Mouse (Mus musculus): Measurements from ENCODE around the gene Dlg5. TPM values are rescaled to one million over a fixed set of nuclear protein-coding genes. Genes with fewer than 3 reads are reported as not detected.

Gene Dlg5
- polyA plus RNA-seq, 1 experiment from 2014 or later: 33.6 TPM

DNA sequence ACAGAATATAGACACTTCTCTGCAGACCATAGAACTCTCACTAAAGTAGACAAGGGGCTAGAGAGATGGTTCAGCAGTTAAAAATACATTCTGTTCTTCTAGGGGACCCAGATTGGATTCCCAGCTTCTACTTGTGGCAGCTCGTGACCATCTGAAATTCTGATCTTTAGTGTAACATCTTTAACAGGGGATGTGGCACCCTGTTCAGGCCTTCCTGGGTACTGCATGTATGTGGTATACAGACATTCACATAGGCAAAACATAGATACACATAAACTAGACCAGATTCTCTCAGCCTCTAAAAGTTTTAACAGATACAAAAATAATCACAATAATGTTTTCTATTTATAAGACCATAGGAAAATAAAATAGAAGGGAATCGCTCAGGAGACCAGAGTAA, 120.7 kb downstream of the Dlg5 start:
- Histone ChIP-seq H3K9me3 (ENCODE audit: control insufficient read depth, low read depth, low read length) (no peaks in the 10 kb centered on the region), H3K9ac (replicated peaks; ENCODE audit: low read depth, low read length) (no peak overlapping the region), H3K27ac (ENCODE audit: low read length) (no peak overlapping the region), H3K4me1 (ENCODE audit: control insufficient read depth, insufficient read depth, low read length) (no peaks in the 10 kb centered on the region), H3K4me2 (replicated peaks; ENCODE audit: low read depth, low read length) (no peak overlapping the region), H3K4me3 (ENCODE audit: low read depth, low read length) (no peak overlapping the region), H3K27me3 (ENCODE audit: control insufficient read depth, insufficient read depth, low read length) (no peaks in the 10 kb centered on the region), H3K36me3 (ENCODE audit: control insufficient read depth, insufficient read depth, low read length) (no peaks in the 10 kb centered on the region)
- ATAC-seq (ENCODE audit: insufficient number of reproducible peaks, insufficient read depth, low FRiP score, low read depth): no peak
- WGBS: 73% methylated on average over 2 of the region's 2 CpGs

GRCm38 (mm10) chr14:24124171-24124570, 121.5 kb downstream of the Dlg5 start:
- Histone ChIP-seq H3K36me3 (ENCODE audit: control insufficient read depth, insufficient read depth, low read length) (no peaks in the 10 kb centered on the region), H3K4me2 (replicated peaks; ENCODE audit: low read depth, low read length) (no peak overlapping the region), H3K4me1 (ENCODE audit: control insufficient read depth, insufficient read depth, low read length) (no peaks in the 10 kb centered on the region), H3K27ac (ENCODE audit: low read length) (no peak overlapping the region), H3K9me3 (ENCODE audit: control insufficient read depth, low read depth, low read length) (no peaks in the 10 kb centered on the region), H3K27me3 (ENCODE audit: control insufficient read depth, insufficient read depth, low read length) (no peaks in the 10 kb centered on the region), H3K9ac (replicated peaks; ENCODE audit: low read depth, low read length) (no peak overlapping the region), H3K4me3 (ENCODE audit: low read depth, low read length) (no peak overlapping the region)
- WGBS: 36% methylated on average over 1 of the region's 1 CpGs
- ATAC-seq (ENCODE audit: insufficient number of reproducible peaks, insufficient read depth, low FRiP score, low read depth): no peak

DNA sequence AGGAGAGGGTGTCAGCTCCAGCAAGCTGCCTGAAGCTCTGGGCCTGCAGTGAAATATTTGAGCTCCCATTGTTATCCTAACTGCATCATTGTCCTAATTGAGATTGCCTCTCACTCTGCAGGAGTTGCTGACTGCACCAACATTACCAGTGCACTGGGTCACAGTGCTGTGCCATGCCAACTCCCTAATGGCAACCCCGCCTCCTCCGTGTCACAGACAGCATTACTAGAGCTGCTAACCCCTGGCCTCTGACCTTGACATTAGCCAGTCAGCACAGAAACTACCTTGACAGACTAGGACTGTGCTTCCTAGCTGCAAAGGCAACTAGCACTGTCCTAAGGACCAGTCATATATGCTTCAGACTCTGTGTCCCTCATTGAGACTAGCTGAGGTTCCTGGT, 139.0 kb downstream of the Dlg5 start:
- no peaks in the 10 kb centered on the region for H3K27me3 ChIP-seq (ENCODE audit: control insufficient read depth, insufficient read depth, low read length)
- H3K4me2 ChIP-seq (replicated peaks; ENCODE audit: low read depth, low read length): no peak overlapping the region
- H3K4me1 ChIP-seq (ENCODE audit: control insufficient read depth, insufficient read depth, low read length): no peaks in the 10 kb centered on the region
- ATAC-seq (ENCODE audit: insufficient number of reproducible peaks, insufficient read depth, low FRiP score, low read depth): no peak
- no peaks in the 10 kb centered on the region for H3K36me3 ChIP-seq (ENCODE audit: control insufficient read depth, insufficient read depth, low read length)
- no peaks in the 10 kb centered on the region for H3K9me3 ChIP-seq (ENCODE audit: control insufficient read depth, low read depth, low read length)
- H3K27ac ChIP-seq (ENCODE audit: low read length): no peak overlapping the region
- WGBS: 67% methylated on average over 2 of the region's 2 CpGs
- H3K9ac ChIP-seq (replicated peaks; ENCODE audit: low read depth, low read length): no peak overlapping the region
- no peak overlapping the region for H3K4me3 ChIP-seq (ENCODE audit: low read depth, low read length)

GRCm38 (mm10) chr14:24098828-24099227, 146.9 kb downstream of the Dlg5 start:
- H3K4me1 ChIP-seq (ENCODE audit: control insufficient read depth, insufficient read depth, low read length): no peaks in the 10 kb centered on the region
- no peak overlapping the region for H3K9ac ChIP-seq (replicated peaks; ENCODE audit: low read depth, low read length)
- no peak for ATAC-seq (ENCODE audit: insufficient number of reproducible peaks, insufficient read depth, low FRiP score, low read depth)
- 85% methylated on average over 4 of the region's 4 CpGs for WGBS
- H3K4me2 ChIP-seq (replicated peaks; ENCODE audit: low read depth, low read length): no peak overlapping the region
- H3K27me3 ChIP-seq (ENCODE audit: control insufficient read depth, insufficient read depth, low read length): no peaks in the 10 kb centered on the region
- no peaks in the 10 kb centered on the region for H3K36me3 ChIP-seq (ENCODE audit: control insufficient read depth, insufficient read depth, low read length)
- no peaks in the 10 kb centered on the region for H3K9me3 ChIP-seq (ENCODE audit: control insufficient read depth, low read depth, low read length)
- no peak overlapping the region for H3K4me3 ChIP-seq (ENCODE audit: low read depth, low read length)
- no peak overlapping the region for H3K27ac ChIP-seq (ENCODE audit: low read length)

DNA sequence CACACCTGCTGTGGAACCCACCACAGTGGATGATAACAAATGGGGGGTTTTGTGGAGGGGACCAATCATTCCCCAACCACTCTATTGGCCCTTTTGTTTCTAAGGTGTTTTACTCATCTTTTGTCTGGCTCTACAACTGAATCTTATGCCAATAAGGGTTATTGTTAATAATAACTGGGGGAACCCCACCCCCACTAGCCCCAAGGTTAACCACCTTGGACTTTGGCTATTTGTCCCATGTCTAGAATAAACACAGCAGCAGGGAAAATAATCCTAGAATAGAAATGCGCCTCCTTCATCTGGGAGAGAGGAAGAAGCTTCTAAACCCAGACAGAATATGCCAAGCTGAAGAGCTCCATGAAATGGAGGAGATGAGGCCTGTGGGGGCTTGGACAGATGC, 151.1 kb downstream of the Dlg5 start:
- ATAC-seq (ENCODE audit: insufficient number of reproducible peaks, insufficient read depth, low FRiP score, low read depth): no peak
- Histone ChIP-seq H3K4me1 (ENCODE audit: control insufficient read depth, insufficient read depth, low read length) (no peaks in the 10 kb centered on the region), H3K4me2 (replicated peaks; ENCODE audit: low read depth, low read length) (no peak overlapping the region), H3K36me3 (ENCODE audit: control insufficient read depth, insufficient read depth, low read length) (no peaks in the 10 kb centered on the region), H3K27ac (ENCODE audit: low read length) (no peak overlapping the region), H3K9ac (replicated peaks; ENCODE audit: low read depth, low read length) (no peak overlapping the region), H3K9me3 (ENCODE audit: control insufficient read depth, low read depth, low read length) (no peaks in the 10 kb centered on the region), H3K27me3 (ENCODE audit: control insufficient read depth, insufficient read depth, low read length) (no peaks in the 10 kb centered on the region), H3K4me3 (ENCODE audit: low read depth, low read length) (no peak overlapping the region)
- WGBS: 84% methylated on average over 1 of the region's 1 CpGs

DNA sequence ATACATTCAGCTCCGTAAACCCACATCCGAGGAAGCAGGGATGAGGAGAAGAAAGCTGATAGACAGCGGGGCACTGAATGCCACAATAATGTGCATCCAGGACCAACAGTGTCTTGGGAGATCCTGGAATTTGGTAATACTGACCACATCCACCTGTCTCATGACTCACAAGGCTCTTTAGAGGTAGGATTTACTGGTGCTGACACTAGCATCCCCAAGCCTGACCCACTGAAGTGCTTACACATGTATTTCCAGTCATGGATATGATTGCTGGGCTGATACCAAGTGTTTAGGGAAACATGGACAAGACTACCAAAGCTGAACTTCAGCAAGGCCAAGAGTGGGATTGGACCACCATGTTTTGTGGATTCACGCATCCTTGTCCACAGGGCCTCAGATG, 152.5 kb downstream of the Dlg5 start:
- Histone ChIP-seq H3K9ac (replicated peaks; ENCODE audit: low read depth, low read length) (no peak overlapping the region), H3K4me1 (ENCODE audit: control insufficient read depth, insufficient read depth, low read length) (no peaks in the 10 kb centered on the region), H3K36me3 (ENCODE audit: control insufficient read depth, insufficient read depth, low read length) (no peaks in the 10 kb centered on the region), H3K27me3 (ENCODE audit: control insufficient read depth, insufficient read depth, low read length) (no peaks in the 10 kb centered on the region), H3K4me3 (ENCODE audit: low read depth, low read length) (no peak overlapping the region), H3K4me2 (replicated peaks; ENCODE audit: low read depth, low read length) (no peak overlapping the region), H3K9me3 (ENCODE audit: control insufficient read depth, low read depth, low read length) (no peaks in the 10 kb centered on the region), H3K27ac (ENCODE audit: low read length) (no peak overlapping the region)
- ATAC-seq (ENCODE audit: insufficient number of reproducible peaks, insufficient read depth, low FRiP score, low read depth): no peak
- 95% methylated on average over 4 of the region's 4 CpGs for WGBS

DNA sequence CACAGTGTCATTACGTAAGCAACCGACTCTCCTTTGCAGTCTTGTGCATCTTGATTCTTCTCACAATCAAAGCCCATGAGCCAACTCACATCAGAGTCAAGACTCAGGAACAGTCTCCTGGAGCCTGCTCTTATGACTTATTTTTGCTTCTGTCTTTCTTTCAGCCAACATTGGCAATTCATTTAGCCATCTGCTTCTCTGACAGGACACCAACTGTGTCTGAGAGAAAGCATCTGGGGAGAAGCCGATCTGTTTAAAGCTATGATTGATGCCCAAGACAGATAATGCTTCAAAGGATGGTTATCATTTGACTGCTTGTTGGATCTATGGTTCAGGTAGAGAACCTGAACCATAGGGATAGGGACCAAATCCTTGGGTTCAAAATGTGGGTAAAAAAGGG, 153.3 kb downstream of the Dlg5 start:
- H3K27me3 ChIP-seq (ENCODE audit: control insufficient read depth, insufficient read depth, low read length): no peaks in the 10 kb centered on the region
- no peak overlapping the region for H3K4me2 ChIP-seq (replicated peaks; ENCODE audit: low read depth, low read length)
- 81% methylated on average over 3 of the region's 3 CpGs for WGBS
- no peak overlapping the region for H3K4me3 ChIP-seq (ENCODE audit: low read depth, low read length)
- no peak overlapping the region for H3K27ac ChIP-seq (ENCODE audit: low read length)
- H3K9ac ChIP-seq (replicated peaks; ENCODE audit: low read depth, low read length): no peak overlapping the region
- no peak for ATAC-seq (ENCODE audit: insufficient number of reproducible peaks, insufficient read depth, low FRiP score, low read depth)
- no peaks in the 10 kb centered on the region for H3K36me3 ChIP-seq (ENCODE audit: control insufficient read depth, insufficient read depth, low read length)
- H3K4me1 ChIP-seq (ENCODE audit: control insufficient read depth, insufficient read depth, low read length): no peaks in the 10 kb centered on the region
- H3K9me3 ChIP-seq (ENCODE audit: control insufficient read depth, low read depth, low read length): no peaks in the 10 kb centered on the region

DNA sequence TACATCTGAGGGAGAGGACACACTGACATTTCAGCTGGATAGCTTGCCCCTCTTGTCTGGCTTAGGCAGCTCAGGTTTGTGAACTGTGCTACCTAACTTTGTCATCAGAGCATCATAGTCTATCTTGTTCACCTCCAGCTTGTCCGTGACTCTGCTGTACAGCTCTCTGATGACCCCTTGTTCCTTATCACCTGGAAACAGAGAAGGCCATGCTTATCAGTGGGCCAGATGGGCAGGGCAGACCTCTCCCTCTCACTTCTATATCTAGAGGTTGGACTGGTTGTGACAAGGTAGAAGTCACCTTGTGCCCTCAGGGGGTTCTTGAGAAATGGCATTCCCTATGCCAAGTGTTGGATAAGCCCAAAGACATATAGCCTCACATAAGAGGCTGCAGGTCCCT, 154.9 kb downstream of the Dlg5 start:
- H3K4me2 ChIP-seq (replicated peaks; ENCODE audit: low read depth, low read length): no peak overlapping the region
- no peaks in the 10 kb centered on the region for H3K27me3 ChIP-seq (ENCODE audit: control insufficient read depth, insufficient read depth, low read length)
- H3K9me3 ChIP-seq (ENCODE audit: control insufficient read depth, low read depth, low read length): no peaks in the 10 kb centered on the region
- H3K9ac ChIP-seq (replicated peaks; ENCODE audit: low read depth, low read length): no peak overlapping the region
- H3K36me3 ChIP-seq (ENCODE audit: control insufficient read depth, insufficient read depth, low read length): no peaks in the 10 kb centered on the region
- H3K4me3 ChIP-seq (ENCODE audit: low read depth, low read length): no peak overlapping the region
- no peak overlapping the region for H3K27ac ChIP-seq (ENCODE audit: low read length)
- WGBS: 41% methylated on average over 1 of the region's 1 CpGs
- no peak for ATAC-seq (ENCODE audit: insufficient number of reproducible peaks, insufficient read depth, low FRiP score, low read depth)
- no peaks in the 10 kb centered on the region for H3K4me1 ChIP-seq (ENCODE audit: control insufficient read depth, insufficient read depth, low read length)

DNA sequence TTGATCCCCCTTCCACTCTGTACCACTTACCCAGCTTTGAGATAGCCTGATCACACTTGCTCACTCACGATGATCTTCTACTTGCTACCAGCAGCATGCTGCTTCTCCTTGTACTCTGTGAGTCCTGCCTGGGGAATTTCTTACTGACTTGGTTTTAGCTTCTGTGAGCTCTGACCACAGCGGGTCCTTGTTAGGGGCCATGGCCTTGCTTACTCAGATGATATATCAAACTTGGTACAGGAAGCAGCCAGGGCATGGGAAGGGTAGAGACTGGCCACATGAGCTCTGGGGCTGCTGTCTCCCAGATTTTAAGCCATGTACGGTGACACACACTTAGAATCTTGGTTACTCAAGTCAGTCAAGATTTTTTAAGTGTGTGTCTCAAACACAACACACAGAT, 156.5 kb downstream of the Dlg5 start:
- Histone ChIP-seq H3K4me3 (ENCODE audit: low read depth, low read length) (no peak overlapping the region), H3K36me3 (ENCODE audit: control insufficient read depth, insufficient read depth, low read length) (no peaks in the 10 kb centered on the region), H3K4me1 (ENCODE audit: control insufficient read depth, insufficient read depth, low read length) (no peaks in the 10 kb centered on the region), H3K27ac (ENCODE audit: low read length) (no peak overlapping the region), H3K9me3 (ENCODE audit: control insufficient read depth, low read depth, low read length) (no peaks in the 10 kb centered on the region), H3K9ac (replicated peaks; ENCODE audit: low read depth, low read length) (no peak overlapping the region), H3K4me2 (replicated peaks; ENCODE audit: low read depth, low read length) (no peak overlapping the region), H3K27me3 (ENCODE audit: control insufficient read depth, insufficient read depth, low read length) (no peaks in the 10 kb centered on the region)
- no peak for ATAC-seq (ENCODE audit: insufficient number of reproducible peaks, insufficient read depth, low FRiP score, low read depth)
- 79% methylated on average over 3 of the region's 3 CpGs for WGBS

Measured in stomach, embryonic 14.5 days (tissue).